Mouse (Mus musculus): ENCODE results near the gene Foxo1.

Foxo1 gene

DNA sequence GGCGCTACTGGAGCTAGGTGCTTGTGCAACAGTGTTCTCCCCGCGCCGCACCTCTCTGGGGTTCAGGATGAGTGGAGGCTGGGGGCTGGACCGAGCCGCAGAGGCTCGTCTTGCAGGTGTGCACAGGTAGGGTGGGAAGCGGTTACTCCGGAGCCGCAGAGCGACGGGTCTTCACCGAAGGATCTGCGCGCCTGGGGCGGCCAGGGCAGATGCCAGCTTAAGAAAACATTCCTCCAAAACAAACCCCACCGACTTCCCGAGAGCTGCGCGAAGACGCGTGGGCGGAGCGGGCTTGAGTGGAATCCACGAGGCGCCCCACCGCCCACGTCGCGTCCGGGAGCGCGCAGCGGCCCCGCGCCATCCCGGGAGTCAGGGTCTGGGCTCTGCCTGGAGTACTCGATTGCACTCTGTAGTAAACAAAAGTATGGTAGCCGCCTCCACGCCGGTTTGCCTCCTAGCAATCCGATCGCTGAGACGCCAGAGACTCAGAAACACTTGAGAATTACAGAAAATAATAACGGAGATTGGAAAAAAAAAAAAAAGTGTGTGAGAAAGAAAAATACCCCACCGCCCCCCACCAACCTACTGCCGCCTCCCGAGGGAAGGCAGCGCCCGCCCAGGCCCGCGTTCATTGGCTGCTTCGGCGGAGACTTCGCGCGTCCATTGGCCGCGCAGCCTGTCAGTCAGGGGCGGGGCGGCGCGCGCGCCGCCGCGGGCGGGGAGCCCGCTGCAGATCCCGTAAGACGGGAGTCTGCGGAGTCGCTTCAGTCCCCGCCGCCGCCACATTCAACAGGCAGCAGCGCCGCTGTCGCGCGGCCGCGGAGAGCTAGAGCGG, at the start of gene Foxo1:
Gene Foxo1 (plus strand): TSS at position 685 of the 835 bp plus-strand sequence.
- peak; percentile 56 to 72 for DNase-seq (ENCODE audit: low spot score in 2 of 2)

DNA sequence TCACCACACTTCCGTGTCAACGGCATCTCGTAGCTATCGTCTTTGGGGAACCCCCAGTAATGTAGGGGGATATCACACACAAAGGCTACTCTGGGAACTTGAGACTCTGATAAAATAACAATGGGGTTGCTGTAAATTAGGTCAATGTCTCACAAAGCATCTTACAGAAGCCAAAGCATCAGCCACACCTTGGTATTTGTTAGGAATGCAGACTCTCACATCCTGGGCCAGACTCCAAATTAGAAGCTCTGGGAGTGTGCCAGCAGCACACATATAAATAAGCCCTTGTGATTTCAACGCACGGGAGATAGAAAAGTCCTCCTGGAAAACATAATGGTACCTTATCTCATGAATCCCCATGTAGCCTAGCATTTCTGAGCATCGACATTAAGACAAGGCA, 49.3 kb upstream of the Foxo1 start:
- DNase-seq (ENCODE audit: low spot score in 2 of 2): no peak

DNA sequence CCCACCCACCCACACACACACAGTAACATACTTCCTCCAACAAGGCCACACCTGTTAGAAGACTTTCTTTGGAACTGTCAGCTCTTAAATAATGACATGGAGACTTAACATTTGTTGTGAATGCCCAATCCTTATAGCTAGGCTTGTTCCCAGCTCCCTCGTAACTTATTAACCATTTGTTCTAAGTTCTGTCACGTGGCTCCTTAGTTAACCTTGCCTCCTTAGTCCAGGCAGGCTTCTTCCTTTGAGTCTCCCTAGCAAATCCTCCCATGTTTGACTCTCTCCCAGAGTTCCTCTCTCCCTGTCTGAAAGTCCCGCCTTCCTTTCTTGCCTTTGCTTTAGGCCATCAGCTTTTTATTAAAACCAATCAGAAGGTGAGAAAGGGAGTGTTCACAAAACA, 47.1 kb upstream of the Foxo1 start:
- DNase-seq (ENCODE audit: low spot score in 2 of 2): no peak

DNA sequence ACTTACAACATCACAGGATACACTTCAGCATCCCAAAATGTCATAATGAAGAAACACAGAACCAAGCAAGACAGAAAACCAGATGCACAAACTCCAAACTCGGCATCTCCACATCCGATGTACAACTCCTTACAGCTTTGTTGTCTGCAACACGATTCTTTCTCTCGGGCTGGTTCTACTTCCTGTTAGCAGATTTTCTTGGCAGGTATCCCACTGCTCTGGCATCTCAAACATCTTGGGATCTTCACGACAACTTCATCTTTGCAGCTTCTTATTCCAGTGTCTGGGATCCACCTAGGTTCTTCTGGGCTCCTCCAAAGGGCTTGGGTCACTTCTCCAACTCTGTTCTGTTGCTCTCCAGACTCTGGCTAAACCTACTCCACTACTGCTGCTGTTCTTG, 46.2 kb upstream of the Foxo1 start:
- DNase-seq (ENCODE audit: low spot score in 2 of 2): no peak

DNA sequence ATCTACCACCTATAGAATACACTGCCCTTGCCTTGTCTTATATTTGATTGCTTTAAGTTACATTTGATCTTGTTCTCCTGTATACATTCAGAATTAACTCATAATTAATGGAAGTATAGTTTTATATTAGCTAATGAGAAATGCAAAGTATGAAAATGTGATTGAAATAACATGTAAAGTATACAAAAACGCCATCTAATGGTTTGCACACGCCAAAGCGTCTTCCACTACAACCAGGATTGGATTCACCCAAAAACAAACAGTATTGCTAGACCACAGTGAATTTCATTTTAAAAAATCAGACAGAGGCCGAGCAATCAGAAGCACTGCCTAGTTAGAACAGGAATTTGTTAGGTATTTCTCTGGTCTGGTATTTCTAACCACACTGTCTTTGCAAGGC, 31.6 kb upstream of the Foxo1 start:
- DNase-seq (ENCODE audit: low spot score in 2 of 2): no peak

DNA sequence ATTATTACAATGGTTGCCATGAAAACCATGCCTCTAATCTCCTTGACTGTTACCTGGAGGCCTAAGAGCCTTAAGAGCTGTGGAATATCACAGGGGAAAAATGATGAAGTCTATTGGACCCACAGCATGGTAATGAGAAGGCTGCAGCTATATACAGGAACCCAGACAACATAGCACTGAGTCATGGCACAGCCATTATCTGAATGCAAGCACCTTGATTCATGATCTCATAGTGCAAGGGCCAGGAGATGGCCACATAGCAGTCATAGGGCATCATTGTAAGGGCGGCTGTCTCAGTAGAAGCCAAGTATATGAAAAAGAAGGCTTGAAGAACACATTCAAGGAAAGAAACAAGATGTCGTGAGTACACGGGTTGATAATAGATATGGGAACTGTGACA, 31.0 kb upstream of the Foxo1 start:
- no peak for DNase-seq (ENCODE audit: low spot score in 2 of 2)

DNA sequence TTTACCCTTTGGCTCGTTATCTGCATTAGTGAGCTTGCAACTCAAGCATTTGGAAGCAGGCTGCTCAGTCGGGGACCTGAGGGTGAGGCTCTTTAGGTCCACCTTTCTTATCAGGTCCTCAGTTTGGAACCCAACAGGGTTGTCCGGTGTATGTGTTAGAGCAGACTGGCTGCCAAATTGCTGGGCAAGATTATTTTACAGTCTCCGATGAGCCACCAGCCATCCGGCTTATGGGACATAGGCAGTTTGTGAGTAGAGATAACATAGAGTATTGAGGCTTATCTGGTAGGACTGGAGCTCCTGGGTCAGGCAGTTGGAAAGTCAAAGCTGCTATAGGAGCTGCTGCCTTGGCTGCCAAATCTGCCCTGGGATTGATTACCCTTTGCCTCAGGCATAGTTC, 27.1 kb upstream of the Foxo1 start:
- DNase-seq (ENCODE audit: low spot score in 2 of 2): no peak

DNA sequence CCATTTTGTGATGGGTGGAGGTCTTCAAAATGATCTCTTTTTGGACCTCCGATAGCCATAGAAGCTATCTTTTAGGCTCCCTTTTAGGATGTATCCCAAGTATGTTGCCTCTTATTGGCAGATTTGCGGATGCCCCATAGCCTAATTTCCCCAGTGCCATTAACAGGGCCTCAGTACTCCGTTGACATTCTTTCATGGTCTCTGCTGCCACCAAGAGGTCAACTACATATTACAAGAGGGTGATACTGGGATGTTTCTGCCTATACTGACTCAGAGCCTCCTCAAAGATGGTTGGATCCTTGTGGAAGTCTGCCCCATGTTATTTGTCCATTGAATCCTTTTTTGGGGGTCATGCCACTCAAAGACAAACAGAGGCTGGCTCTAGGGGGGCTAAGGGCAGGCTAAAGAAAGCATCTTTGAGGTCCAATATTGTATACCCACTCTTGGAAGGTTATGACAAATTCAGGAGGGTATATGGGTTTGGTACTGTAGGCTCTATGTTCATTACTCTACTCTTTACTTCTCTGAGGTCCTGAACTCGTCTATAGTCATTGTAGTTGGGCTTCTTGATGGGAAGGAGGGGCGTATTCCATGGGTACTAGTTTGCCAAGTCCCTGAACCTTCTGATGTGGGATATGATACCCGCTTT, 25.6 kb upstream of the Foxo1 start:
- peak; percentile 28 to 69 for DNase-seq (ENCODE audit: low spot score in 2 of 2)

DNA sequence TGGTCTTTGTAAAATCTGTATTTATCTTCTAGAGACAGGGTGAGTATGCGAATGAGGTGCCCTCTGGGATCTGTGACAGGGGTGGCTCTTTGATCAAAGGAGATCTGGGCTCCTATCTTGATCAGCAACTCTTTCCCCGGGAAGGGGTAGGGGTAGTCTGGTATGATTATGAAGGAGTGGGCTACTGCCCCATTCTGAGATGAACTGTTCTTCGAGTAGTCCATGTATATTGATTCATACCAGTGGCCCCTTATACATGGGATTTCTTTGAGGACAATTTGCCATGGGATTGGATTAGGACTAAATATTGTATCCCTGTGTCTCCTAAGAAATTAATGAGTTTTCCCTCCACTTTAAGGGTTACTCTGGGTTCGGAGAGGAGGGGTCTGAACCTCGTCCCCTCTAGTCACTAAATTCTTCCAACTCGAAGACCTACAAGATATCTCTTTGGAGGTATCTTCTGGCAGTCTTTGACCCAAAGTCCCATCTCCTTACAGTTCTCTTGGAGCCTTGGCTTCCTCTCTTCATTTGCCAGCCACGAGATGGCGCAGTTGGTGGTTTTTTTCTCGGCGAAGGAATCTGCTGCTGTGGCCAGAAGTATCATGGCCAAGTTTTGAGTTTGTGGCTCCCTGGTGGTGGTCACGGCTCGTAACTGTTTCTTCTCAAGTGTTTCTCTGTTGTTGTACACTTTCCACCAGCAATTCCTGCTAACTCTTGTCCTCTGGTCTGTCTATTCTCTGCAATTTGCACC, 24.7 kb upstream of the Foxo1 start:
- DNase-seq (ENCODE audit: low spot score in 2 of 2): no peak

DNA sequence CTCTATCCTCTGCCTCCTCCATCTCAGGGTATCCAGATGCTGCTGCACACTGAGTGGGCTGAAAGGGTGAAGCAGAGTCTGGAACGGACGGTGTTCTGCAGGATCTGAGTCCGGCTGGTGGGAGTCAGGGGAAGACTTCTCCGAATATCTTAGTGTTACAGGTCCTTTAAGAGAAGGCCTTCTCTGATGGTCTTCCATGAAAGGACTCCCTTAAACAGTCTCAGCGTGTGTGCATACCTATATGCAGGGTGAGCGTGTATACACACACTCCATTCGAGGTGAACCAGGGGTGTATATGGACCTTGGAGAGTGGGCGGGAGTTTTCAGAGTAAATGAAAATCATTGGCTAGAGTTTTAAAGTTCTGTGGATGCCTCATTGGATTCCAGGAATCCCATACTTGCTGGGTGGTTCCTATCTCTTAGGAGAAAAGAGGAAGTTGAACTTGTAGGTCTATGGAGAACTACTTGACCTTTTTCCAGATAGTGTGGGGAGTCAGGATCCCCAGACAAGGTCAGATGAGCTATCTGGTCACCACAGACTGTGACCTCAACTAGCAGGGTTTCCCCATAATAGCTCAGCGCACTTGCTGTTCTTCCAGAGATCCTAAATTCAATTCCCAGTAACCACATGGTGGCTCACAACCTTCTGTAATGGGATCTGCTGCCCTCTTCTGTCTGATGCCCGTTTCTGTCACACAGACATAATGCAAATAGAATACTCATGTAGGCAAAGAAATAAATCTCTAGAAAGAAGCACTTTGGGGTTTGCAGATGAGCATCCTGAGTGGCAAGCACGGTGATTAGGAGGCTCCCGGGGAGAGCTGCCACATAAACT, 21.9 kb upstream of the Foxo1 start:
- no peak for DNase-seq (ENCODE audit: low spot score in 2 of 2)

DNA sequence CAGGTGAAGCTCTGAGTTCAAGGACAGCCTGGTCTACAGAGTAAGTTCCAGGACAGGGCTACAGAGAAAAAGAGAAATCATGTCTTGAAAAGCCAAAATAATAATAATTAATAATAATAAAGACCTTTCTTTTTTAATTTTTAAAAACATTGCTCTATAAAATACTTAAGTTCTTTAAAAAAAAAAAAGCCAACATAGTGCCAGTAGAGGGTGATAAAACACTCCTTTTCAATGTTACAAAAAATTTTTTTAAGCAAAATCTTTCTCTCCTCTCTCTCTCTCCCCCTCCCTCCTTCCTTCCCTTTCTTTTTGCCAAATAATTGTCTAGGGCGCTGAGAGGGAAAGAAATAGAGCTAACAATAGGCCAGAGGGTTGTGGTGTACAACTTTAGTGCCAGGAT, 17.0 kb upstream of the Foxo1 start:
- DNase-seq (ENCODE audit: low spot score in 2 of 2): no peak

DNA sequence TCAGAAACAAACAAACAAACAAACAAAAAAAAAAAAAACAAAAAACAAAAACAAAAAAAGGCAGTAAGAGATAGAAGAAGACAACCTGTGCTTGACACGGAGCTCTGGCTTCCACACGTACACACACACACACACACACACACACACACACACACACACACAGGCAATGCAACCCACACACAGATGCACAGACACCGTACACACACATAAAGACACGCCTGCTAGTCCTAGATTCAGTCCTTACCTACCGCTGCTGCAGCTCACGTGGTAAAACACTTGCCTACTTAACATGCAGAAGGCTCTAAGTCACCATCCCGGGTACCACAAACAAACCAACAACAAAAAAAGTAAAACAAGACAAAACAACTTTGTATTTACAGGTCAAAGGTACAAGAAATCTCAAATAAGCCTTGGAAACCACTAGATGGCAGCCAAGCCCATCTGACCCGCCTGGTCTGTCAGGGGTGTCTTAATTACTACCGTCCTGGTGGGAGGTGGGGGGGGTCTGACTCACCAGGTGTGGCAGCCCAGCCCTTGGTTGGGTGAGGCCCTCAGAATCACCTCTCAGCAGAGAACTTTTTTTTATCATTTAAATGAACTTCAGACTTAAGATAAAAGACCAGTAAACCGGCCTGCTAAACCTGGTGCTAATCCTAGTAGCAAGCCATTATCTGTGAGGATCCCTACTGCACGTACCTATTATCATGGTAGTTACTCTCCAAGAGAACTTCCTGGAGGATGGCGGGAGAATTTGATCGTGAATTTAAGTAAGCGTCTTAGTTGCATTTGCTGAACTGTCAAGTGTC, 14.3 kb upstream of the Foxo1 start:
- DNase-seq (ENCODE audit: low spot score in 2 of 2): no peak

DNA sequence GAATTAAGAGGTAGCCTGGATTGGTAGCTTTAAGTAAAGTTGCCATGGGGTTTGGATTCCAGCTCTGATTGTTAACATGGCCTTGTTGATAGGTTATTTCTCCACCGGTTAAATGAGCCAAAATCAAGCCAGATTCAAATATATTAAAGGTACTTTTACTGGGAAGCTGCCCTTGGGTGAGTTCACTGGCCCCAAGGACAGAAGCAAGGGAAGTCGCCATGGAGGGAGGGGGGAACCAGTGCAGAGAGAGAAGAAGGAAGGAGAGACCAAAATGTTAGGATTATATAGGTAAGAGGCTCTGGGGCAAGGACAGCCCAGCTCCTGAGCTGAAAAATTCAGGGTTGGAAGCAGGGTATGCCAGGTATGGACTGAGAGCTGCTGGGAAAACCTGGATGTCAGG, 13.6 kb upstream of the Foxo1 start:
- no peak for DNase-seq (ENCODE audit: low spot score in 2 of 2)

DNA sequence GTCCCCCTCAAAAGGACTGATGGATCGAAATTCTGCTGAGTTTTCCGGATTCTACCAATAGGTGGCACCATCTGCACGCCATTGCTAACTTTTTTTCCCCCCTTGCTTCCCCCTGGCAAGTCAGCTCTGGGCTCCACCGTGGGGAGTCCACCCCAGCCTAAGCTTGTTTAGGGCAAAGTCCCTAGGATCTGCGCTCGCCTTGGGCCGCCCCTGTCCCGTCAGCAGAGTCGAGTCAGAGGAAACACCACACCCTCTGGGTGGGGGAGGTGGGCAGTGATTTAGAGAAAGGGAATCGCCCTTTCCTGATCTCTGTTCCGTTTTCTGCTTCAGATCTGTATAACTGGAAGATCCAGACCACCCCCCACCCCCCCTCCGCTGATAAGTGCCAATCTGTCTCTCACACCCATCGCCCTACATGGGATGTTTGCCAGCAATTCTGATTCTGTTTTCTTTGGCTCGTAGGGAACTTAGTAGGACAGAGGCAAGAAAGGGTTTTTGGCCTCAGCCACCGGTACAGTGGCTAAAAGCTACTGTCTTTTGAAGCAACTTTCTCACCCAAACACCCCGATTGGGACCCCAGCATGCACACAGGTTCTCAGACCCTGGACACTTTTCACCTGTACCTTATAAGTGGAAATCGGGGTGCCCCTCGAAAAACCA, 10.2 kb upstream of the Foxo1 start:
- no peak for DNase-seq (ENCODE audit: low spot score in 2 of 2)

DNA sequence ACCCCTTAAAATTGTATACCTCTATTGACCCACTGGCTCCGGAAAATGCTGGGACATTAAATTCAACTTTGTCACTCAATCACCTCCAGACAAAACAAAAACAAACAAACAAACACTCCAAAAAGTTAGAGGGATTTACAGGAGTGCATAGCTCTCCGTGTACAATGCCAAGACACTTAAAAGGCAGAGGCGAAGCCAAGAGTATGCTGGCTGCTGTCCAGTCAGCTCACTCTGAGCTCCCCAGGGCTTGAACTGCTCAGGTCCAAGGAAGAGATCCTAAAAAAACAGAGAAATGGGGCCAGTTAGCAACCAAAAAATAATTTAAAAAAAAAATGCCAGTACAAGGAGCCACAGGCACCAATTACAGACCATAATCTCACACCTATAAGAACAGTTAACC, 9.6 kb upstream of the Foxo1 start:
- DNase-seq (ENCODE audit: low spot score in 2 of 2): no peak

DNA sequence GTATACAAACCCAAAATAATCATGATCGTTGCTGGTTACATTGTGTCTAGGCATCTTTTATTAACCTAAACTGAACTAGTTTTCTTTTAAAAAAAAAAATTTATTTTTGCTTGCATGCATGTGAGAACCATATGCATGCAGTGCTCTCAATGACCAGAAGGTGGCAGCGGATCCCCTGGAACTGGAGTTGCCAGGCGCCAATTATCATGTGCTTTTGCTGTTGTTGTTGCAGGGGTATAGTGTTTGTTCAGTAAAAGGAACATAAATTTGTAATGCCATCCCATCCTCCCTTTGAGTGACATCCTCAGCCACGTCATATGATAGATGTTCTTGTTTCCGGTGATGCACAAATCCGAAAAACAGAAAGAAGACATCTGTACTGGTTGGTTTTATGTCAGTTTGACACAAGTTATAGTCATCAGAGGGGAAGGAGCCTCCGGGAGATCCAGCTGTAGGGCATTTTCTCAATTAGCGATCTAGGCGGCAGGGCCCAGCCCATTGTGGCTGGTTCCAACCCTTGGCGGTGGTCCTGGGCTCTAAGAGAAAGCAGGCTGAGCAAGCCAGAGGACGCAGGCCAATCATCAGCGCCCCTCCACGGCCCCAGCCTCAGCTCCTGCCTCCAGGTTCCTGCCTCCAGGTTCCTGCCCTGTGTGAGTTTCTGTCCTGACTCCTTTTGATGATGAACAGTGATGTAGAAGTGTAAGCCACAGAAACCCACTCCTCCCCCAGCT, 5.5 kb upstream of the Foxo1 start:
- DNase-seq (ENCODE audit: low spot score in 2 of 2): peak; percentile 49 to 77

DNA sequence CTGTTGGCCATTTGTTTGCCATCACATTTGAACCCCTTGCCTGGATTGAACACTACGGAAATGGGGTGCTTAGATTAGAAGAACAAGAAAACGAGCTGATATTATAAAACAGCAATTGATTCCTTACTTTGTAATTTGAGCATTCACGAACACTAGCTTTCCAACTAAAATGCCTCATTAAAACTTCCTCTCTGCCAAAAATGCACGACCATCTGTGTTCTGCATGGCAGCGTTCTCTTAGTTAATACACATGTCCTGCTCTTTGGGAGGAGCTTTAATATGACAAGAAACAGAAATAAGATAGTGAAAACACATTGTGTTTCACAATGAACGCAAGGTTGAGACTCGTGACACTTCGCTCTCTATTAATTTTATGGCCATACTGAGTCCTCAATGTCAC, 3.8 kb upstream of the Foxo1 start:
- DNase-seq (ENCODE audit: low spot score in 2 of 2): no peak

DNA sequence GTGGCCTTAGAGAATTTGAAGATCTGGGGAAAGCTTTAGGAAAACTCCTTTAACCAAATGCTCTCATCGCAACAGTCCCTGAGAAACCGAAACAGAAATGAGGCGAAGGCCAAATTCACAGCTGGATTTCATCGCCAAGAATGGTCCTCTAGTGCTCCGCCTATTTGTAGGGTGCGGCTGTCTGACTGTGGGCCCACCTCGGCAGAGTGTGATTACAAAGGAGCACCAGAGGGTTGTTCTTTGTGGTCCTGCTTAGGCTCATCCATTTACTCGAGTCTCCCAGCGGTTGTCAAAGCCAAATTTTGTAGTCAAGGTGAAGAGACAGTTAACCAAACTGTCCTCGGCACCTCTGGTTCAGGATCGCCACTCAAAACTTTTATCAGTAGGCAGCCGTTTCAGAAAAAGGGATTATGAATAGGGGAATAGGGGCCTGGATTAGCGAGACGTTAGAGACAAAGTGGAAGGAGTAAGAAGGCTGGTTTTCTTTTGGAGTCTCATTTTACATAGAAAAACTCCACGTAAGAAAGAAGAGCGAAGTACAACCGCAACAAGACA, 1.5 kb upstream of the Foxo1 start:
- DNase-seq (ENCODE audit: low spot score in 2 of 2): no peak

DNA sequence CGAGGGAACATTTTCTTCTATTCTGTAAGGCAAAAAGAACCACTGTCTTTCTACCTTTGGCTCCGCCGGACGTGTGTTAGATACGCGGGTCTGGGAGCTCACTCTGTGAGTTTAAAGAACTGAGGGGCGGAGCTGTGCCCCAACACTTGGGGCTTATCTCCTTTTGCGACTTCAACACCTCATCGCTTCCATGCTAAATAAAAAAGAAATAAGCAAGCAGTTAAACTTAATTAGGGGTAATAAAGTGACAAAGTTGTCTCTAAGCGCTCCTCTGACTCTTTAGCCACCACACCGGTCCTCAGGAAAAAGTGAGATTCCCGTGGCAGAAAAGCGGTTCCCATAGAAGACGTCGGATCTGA, 864 bp upstream of the Foxo1 start:
- DNase-seq (ENCODE audit: low spot score in 2 of 2): no peak

DNA sequence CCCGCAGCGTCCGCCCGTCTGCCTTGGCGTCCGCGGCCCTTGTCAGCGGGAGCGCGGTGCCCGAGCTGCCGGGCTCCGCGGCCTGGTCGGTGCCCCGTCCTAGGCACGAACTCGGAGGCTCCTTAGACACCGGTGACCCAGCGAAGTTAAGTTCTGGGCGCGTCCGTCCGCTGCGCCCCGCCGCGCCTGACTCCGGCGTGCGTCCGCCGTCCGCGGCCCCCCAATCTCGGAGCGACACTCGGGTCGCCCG, 276 bp downstream of the Foxo1 start:
- DNase-seq (ENCODE audit: low spot score in 2 of 2): peak in 1 of 2 experiments; percentile 20
